Mouse (Mus musculus): ENCODE data around the gene Slc30a3. TPM values are rescaled to one million over a fixed set of nuclear protein-coding genes. Genes with fewer than 3 reads are reported as not detected.

The Slc30a3 gene
- polyA plus RNA-seq, 1 experiment from 2014 or later = 16.2 TPM

Other genes starting within 250 kb of the Slc30a3 start
- 60.2 and 61.4 TPM in 2 replicates for gene Tmem214, start 240.2 kb downstream of the Slc30a3 start, polyA plus RNA-seq (2016; fragmentation: Nextera tagmentation; extraction: Ambion mirVana)
- gene Agbl5, start 219.5 kb downstream of the Slc30a3 start, polyA plus RNA-seq (2016; fragmentation: Nextera tagmentation; extraction: Ambion mirVana) = 27.5 and 29.0 TPM in 2 replicates
- 294 and 304 TPM in 2 replicates for gene Ost4, start 200.4 kb downstream of the Slc30a3 start, polyA plus RNA-seq (2016; fragmentation: Nextera tagmentation; extraction: Ambion mirVana)
- 63.7 and 75.3 TPM in 2 replicates for gene Emilin1, start 194.8 kb downstream of the Slc30a3 start, polyA plus RNA-seq (2016; fragmentation: Nextera tagmentation; extraction: Ambion mirVana)
- 6.7 and 8.6 TPM in 2 replicates for gene Khk, start 186.8 kb downstream of the Slc30a3 start, polyA plus RNA-seq (2016; fragmentation: Nextera tagmentation; extraction: Ambion mirVana)
- 15.9 and 17.7 TPM in 2 replicates for gene Cgref1, start 162.6 kb downstream of the Slc30a3 start, polyA plus RNA-seq (2016; fragmentation: Nextera tagmentation; extraction: Ambion mirVana)
- gene Preb, start 147.9 kb downstream of the Slc30a3 start, polyA plus RNA-seq (2016; fragmentation: Nextera tagmentation; extraction: Ambion mirVana) = 128 and 130 TPM in 2 replicates
- not detected in 2 replicates for gene Tcf23, start 139.6 kb downstream of the Slc30a3 start, polyA plus RNA-seq (2016; fragmentation: Nextera tagmentation; extraction: Ambion mirVana)
- 119 and 125 TPM in 2 replicates for gene Atraid, start 59.9 kb downstream of the Slc30a3 start, polyA plus RNA-seq (2016; fragmentation: Nextera tagmentation; extraction: Ambion mirVana)
- 11.0 and 12.2 TPM in 2 replicates for gene Slc5a6, start 59.3 kb downstream of the Slc30a3 start, polyA plus RNA-seq (2016; fragmentation: Nextera tagmentation; extraction: Ambion mirVana)
- gene Cad, start 53.5 kb downstream of the Slc30a3 start, polyA plus RNA-seq (2016; fragmentation: Nextera tagmentation; extraction: Ambion mirVana) = 24.2 and 30.1 TPM in 2 replicates
- gene Dnajc5g, start 2.0 kb downstream of the Slc30a3 start, polyA plus RNA-seq (2016; fragmentation: Nextera tagmentation; extraction: Ambion mirVana) = not detected in 2 replicates
- 0.79 and 0.88 TPM in 2 replicates for gene Trim54, start 8.5 kb upstream of the Slc30a3 start, polyA plus RNA-seq (2016; fragmentation: Nextera tagmentation; extraction: Ambion mirVana)
- not detected in 2 replicates for gene Ucn, start 30.6 kb upstream of the Slc30a3 start, polyA plus RNA-seq (2016; fragmentation: Nextera tagmentation; extraction: Ambion mirVana)
- gene Mpv17, start 46.0 kb upstream of the Slc30a3 start, polyA plus RNA-seq (2016; fragmentation: Nextera tagmentation; extraction: Ambion mirVana) = 50.3 and 51.5 TPM in 2 replicates
- 1.5 and 2.4 TPM in 2 replicates for gene Gm29609, start 71.7 kb upstream of the Slc30a3 start, polyA plus RNA-seq (2016; fragmentation: Nextera tagmentation; extraction: Ambion mirVana)
- gene Gtf3c2, start 71.9 kb upstream of the Slc30a3 start, polyA plus RNA-seq (2016; fragmentation: Nextera tagmentation; extraction: Ambion mirVana) = 86.7 and 90.5 TPM in 2 replicates
- 131 and 134 TPM in 2 replicates for gene Snx17, start 85.0 kb upstream of the Slc30a3 start, polyA plus RNA-seq (2016; fragmentation: Nextera tagmentation; extraction: Ambion mirVana)
- gene Eif2b4, start 85.2 kb upstream of the Slc30a3 start, polyA plus RNA-seq (2016; fragmentation: Nextera tagmentation; extraction: Ambion mirVana) = 71.7 and 80.3 TPM in 2 replicates
- gene Zfp513, start 94.1 kb upstream of the Slc30a3 start, polyA plus RNA-seq (2016; fragmentation: Nextera tagmentation; extraction: Ambion mirVana) = 24.2 and 27.3 TPM in 2 replicates
- 151 and 161 TPM in 2 replicates for gene Ppm1g, start 112.5 kb upstream of the Slc30a3 start, polyA plus RNA-seq (2016; fragmentation: Nextera tagmentation; extraction: Ambion mirVana)
- 150 TPM in 2 replicates for gene Nrbp1, start 132.6 kb upstream of the Slc30a3 start, polyA plus RNA-seq (2016; fragmentation: Nextera tagmentation; extraction: Ambion mirVana)
- 0.80 and 0.90 TPM in 2 replicates for gene Gm9970, start 133.0 kb upstream of the Slc30a3 start, polyA plus RNA-seq (2016; fragmentation: Nextera tagmentation; extraction: Ambion mirVana)
- 3.1 and 5.1 TPM in 2 replicates for gene Krtcap3, start 143.5 kb upstream of the Slc30a3 start, polyA plus RNA-seq (2016; fragmentation: Nextera tagmentation; extraction: Ambion mirVana)
- gene Ift172, start 182.9 kb upstream of the Slc30a3 start, polyA plus RNA-seq (2016; fragmentation: Nextera tagmentation; extraction: Ambion mirVana) = 41.2 and 43.9 TPM in 2 replicates
- gene Fndc4, start 187.8 kb upstream of the Slc30a3 start, polyA plus RNA-seq (2016; fragmentation: Nextera tagmentation; extraction: Ambion mirVana) = 79.5 and 80.7 TPM in 2 replicates
- 0.23 and 0.49 TPM in 2 replicates for gene Gckr, start 189.2 kb upstream of the Slc30a3 start, polyA plus RNA-seq (2016; fragmentation: Nextera tagmentation; extraction: Ambion mirVana)

Measured in neural tube, embryonic 12.5 days (tissue).